Mouse (Mus musculus): Measurements from ENCODE around the gene Gm37240.

DNA sequence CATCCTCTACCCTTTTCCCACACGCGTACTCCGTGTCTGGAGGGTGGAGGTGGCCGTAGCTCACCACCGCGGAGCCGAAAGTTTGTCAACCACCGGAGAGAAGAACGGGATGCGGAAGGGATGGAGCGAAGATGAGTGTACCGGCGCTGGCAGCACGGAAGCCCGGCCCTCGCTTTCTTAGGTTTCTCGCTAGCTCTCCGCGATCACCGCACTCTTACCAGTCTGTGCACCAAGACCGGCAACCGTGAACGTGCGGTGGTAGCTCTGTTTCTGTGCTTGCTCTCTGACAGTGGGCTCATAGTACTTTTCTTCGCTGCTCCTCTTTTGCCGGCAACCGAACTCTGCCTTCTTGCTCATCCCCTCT is 1304.4 kb downstream of the Gm37240 start:
- no peak for TF ChIP-seq CTCF (IDR thresholded peaks at IDR 0.05; ENCODE audit: borderline replicate concordance, extremely low read depth, insufficient read depth, insufficient read length)
- no peak for TF ChIP-seq POLR2A (IDR thresholded peaks at IDR 0.05; ENCODE audit: borderline replicate concordance, extremely low read depth, insufficient read depth, insufficient read length, poor library complexity, severe bottlenecking)
